Mouse (Mus musculus): ENCODE measurements around the gene Trp53tg5. TPM values are rescaled to one million over a fixed set of nuclear protein-coding genes. Genes with fewer than 3 reads are reported as not detected.
A peak's percentile ranks its signal among the peaks of the same experiment; 100 is the strongest.

Trp53tg5 gene
- not detected in 2 replicates for polyA plus RNA-seq (2015; fragmentation: Nextera tagmentation; extraction: Ambion mirVana)

DNA sequence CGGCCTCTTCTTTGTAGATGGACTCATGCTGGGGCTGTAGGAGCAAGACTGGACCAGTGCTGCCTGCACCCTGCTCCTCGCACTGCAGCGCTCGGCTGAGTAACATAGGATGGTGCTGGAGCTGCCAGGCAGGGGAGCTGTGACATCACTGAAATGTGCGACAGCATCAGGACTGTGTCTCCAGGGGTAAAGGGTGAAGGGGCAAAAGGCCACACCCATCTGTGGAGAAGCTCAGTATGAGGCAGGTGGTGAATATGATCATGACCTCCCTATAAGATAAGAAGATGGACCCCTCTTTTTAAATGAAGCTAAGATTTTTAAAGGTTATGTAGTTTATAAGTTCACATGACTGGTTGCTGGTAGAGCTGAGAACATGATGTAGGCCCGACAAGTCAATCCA lies at the start of gene Trp53tg5:
Trp53tg5 (minus strand) TSS at position 101 of the 400 bp plus-strand sequence.
- Histone ChIP-seq H3K27me3 (ENCODE audit: control insufficient read depth, insufficient read depth, low read depth, low read length) (no peaks in the 10 kb centered on the region), H3K9ac (ENCODE audit: low read depth, low read length) (no peak within 1 kb of the TSS), H3K36me3 (ENCODE audit: control insufficient read depth, insufficient read depth) (no peaks in the 10 kb centered on the region), H3K9me3 (replicated peaks; ENCODE audit: control insufficient read depth, low read length) (no peaks in the 10 kb centered on the region), H3K4me3 (ENCODE audit: low read depth, low read length) (no peak within 1 kb of the TSS), H3K4me2 (ENCODE audit: low read depth, low read length) (no peak within 1 kb of the TSS), H3K4me1 (ENCODE audit: control insufficient read depth, low read depth, low read length) (no peaks in the 10 kb centered on the region), H3K27ac (ENCODE audit: low read length) (no peak within 1 kb of the TSS)
- no peak for ATAC-seq (ENCODE audit: low read depth)
- 72% methylated on average over 6 of the region's 6 CpGs for WGBS (ENCODE audit: insufficient replicate concordance)

GRCm38 (mm10) chr2:164522280-164522679 lies 48.8 kb upstream of the Trp53tg5 start:
- Histone ChIP-seq H3K27ac (ENCODE audit: low read length) (peak overlapping the region; percentile 25), H3K27me3 (ENCODE audit: control insufficient read depth, insufficient read depth, low read depth, low read length) (no peaks in the 10 kb centered on the region), H3K36me3 (ENCODE audit: control insufficient read depth, insufficient read depth) (no peaks in the 10 kb centered on the region), H3K4me1 (ENCODE audit: control insufficient read depth, low read depth, low read length) (no peaks in the 10 kb centered on the region), H3K9ac (ENCODE audit: low read depth, low read length) (no peak overlapping the region), H3K4me3 (ENCODE audit: low read depth, low read length) (no peak overlapping the region), H3K4me2 (ENCODE audit: low read depth, low read length) (peak overlapping the region; percentile 1; the same call in 1 of the 2 replicates), H3K9me3 (replicated peaks; ENCODE audit: control insufficient read depth, low read length) (no peaks in the 10 kb centered on the region)
- WGBS (ENCODE audit: insufficient replicate concordance) = 13% methylated on average over 8 of the region's 8 CpGs
- no peak for ATAC-seq (ENCODE audit: low read depth)

- Histone ChIP-seq H3K27ac (ENCODE audit: low read length) (peak overlapping the region; percentile 25), H3K4me1 (ENCODE audit: control insufficient read depth, low read depth, low read length) (no peaks in the 10 kb centered on the region), H3K4me2 (ENCODE audit: low read depth, low read length) (peak overlapping the region; percentile 1; the same call in 1 of the 2 replicates), H3K9ac (ENCODE audit: low read depth, low read length) (no peak overlapping the region), H3K4me3 (ENCODE audit: low read depth, low read length) (no peak overlapping the region), H3K27me3 (ENCODE audit: control insufficient read depth, insufficient read depth, low read depth, low read length) (no peaks in the 10 kb centered on the region), H3K36me3 (ENCODE audit: control insufficient read depth, insufficient read depth) (no peaks in the 10 kb centered on the region), H3K9me3 (replicated peaks; ENCODE audit: control insufficient read depth, low read length) (no peaks in the 10 kb centered on the region)
- 0 out of 2 replicates have a peak, but pooled peaks have one; percentile 13 for ATAC-seq (ENCODE audit: low read depth)
- WGBS (ENCODE audit: insufficient replicate concordance) = 3% methylated on average over 11 of the region's 11 CpGs
Observed at GRCm38 (mm10) chr2:164521841-164522240, 48.3 kb upstream of the Trp53tg5 start.

- Histone ChIP-seq H3K27ac (ENCODE audit: low read length) (no peak overlapping the region), H3K4me2 (ENCODE audit: low read depth, low read length) (no peak overlapping the region), H3K36me3 (ENCODE audit: control insufficient read depth, insufficient read depth) (no peaks in the 10 kb centered on the region), H3K4me1 (ENCODE audit: control insufficient read depth, low read depth, low read length) (no peaks in the 10 kb centered on the region), H3K27me3 (ENCODE audit: control insufficient read depth, insufficient read depth, low read depth, low read length) (no peaks in the 10 kb centered on the region), H3K9ac (ENCODE audit: low read depth, low read length) (no peak overlapping the region), H3K9me3 (replicated peaks; ENCODE audit: control insufficient read depth, low read length) (no peaks in the 10 kb centered on the region), H3K4me3 (ENCODE audit: low read depth, low read length) (no peak overlapping the region)
- 6% methylated on average over 3 of the region's 3 CpGs for WGBS (ENCODE audit: insufficient replicate concordance)
- no peak; the same call in 1 of the 2 replicates for ATAC-seq (ENCODE audit: low read depth)
Observed at GRCm38 (mm10) chr2:164520782-164521181, 47.3 kb upstream of the Trp53tg5 start.

DNA sequence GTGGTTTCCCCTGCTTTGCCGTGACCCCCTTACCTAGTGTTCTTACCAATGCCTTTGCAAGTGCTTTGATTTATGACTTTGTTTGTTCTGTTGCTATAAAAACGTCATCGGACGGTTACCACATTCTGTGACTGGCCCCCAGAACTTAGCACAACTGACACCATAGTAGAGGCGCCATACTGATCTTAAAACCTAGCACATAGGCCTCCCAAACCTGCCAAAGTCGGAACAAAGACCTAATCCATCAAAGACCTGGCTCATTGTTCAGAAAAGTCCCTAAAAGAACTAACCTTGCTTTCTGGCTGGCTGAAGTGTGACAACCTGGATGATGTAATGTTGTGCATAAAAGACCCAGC lies 45.6 kb upstream of the Trp53tg5 start:
- no peak overlapping the region for H3K27ac ChIP-seq (ENCODE audit: low read length)
- no peaks in the 10 kb centered on the region for H3K36me3 ChIP-seq (ENCODE audit: control insufficient read depth, insufficient read depth)
- H3K9me3 ChIP-seq (replicated peaks; ENCODE audit: control insufficient read depth, low read length) = no peaks in the 10 kb centered on the region
- H3K4me1 ChIP-seq (ENCODE audit: control insufficient read depth, low read depth, low read length) = no peaks in the 10 kb centered on the region
- no peak overlapping the region for H3K4me2 ChIP-seq (ENCODE audit: low read depth, low read length)
- no peak overlapping the region for H3K4me3 ChIP-seq (ENCODE audit: low read depth, low read length)
- no peak for ATAC-seq (ENCODE audit: low read depth)
- no peak overlapping the region for H3K9ac ChIP-seq (ENCODE audit: low read depth, low read length)
- no peaks in the 10 kb centered on the region for H3K27me3 ChIP-seq (ENCODE audit: control insufficient read depth, insufficient read depth, low read depth, low read length)
- 39% methylated on average over 6 of the region's 6 CpGs for WGBS (ENCODE audit: insufficient replicate concordance)

- Histone ChIP-seq H3K36me3 (ENCODE audit: control insufficient read depth, insufficient read depth) (no peaks in the 10 kb centered on the region), H3K27me3 (ENCODE audit: control insufficient read depth, insufficient read depth, low read depth, low read length) (no peaks in the 10 kb centered on the region), H3K9ac (ENCODE audit: low read depth, low read length) (no peak overlapping the region), H3K4me2 (ENCODE audit: low read depth, low read length) (no peak overlapping the region), H3K27ac (ENCODE audit: low read length) (no peak overlapping the region), H3K4me3 (ENCODE audit: low read depth, low read length) (no peak overlapping the region), H3K4me1 (ENCODE audit: control insufficient read depth, low read depth, low read length) (no peaks in the 10 kb centered on the region), H3K9me3 (replicated peaks; ENCODE audit: control insufficient read depth, low read length) (no peaks in the 10 kb centered on the region)
- WGBS (ENCODE audit: insufficient replicate concordance) = 53% methylated on average over 11 of the region's 11 CpGs
- no peak for ATAC-seq (ENCODE audit: low read depth)
Observed at GRCm38 (mm10) chr2:164518266-164519170, 45.0 kb upstream of the Trp53tg5 start.

- no peak overlapping the region for H3K9ac ChIP-seq (ENCODE audit: low read depth, low read length)
- WGBS (ENCODE audit: insufficient replicate concordance) = 25% methylated on average over 10 of the region's 10 CpGs
Observed at GRCm38 (mm10) chr2:164517485-164518221, 44.1 kb upstream of the Trp53tg5 start.

GRCm38 (mm10) chr2:164516592-164516991 lies 43.1 kb upstream of the Trp53tg5 start:
- 77% methylated on average over 11 of the region's 11 CpGs for WGBS (ENCODE audit: insufficient replicate concordance)
- Histone ChIP-seq H3K4me3 (ENCODE audit: low read depth, low read length) (no peak overlapping the region), H3K4me1 (ENCODE audit: control insufficient read depth, low read depth, low read length) (no peaks in the 10 kb centered on the region; the same call in 1 of the 2 replicates), H3K9ac (ENCODE audit: low read depth, low read length) (no peak overlapping the region), H3K9me3 (replicated peaks; ENCODE audit: control insufficient read depth, low read length) (no peaks in the 10 kb centered on the region), H3K27me3 (ENCODE audit: control insufficient read depth, insufficient read depth, low read depth, low read length) (no peaks in the 10 kb centered on the region), H3K27ac (ENCODE audit: low read length) (no peak overlapping the region), H3K36me3 (ENCODE audit: control insufficient read depth, insufficient read depth) (no peaks in the 10 kb centered on the region), H3K4me2 (ENCODE audit: low read depth, low read length) (no peak overlapping the region)
- no peak for ATAC-seq (ENCODE audit: low read depth)

More at GRCm38 (mm10) chr2:164517485-164518221, 44.1 kb upstream of the Trp53tg5 start:
- Histone ChIP-seq H3K4me1 (ENCODE audit: control insufficient read depth, low read depth, low read length) (no peaks in the 10 kb centered on the region; the same call in 1 of the 2 replicates), H3K36me3 (ENCODE audit: control insufficient read depth, insufficient read depth) (no peaks in the 10 kb centered on the region), H3K9me3 (replicated peaks; ENCODE audit: control insufficient read depth, low read length) (no peaks in the 10 kb centered on the region), H3K4me3 (ENCODE audit: low read depth, low read length) (no peak overlapping the region), H3K27ac (ENCODE audit: low read length) (no peak overlapping the region), H3K27me3 (ENCODE audit: control insufficient read depth, insufficient read depth, low read depth, low read length) (no peaks in the 10 kb centered on the region), H3K4me2 (ENCODE audit: low read depth, low read length) (no peak overlapping the region)
- ATAC-seq (ENCODE audit: low read depth) = peak; percentile 28; the same call in 1 of the 2 replicates
